Mouse (Mus musculus) forebrain, embryonic 13.5 days (tissue): ENCODE results near the gene Rfx1. TPM values are rescaled to one million over a fixed set of nuclear protein-coding genes. Genes with fewer than 3 reads are reported as not detected.
A peak's percentile ranks its signal among the peaks of the same experiment; 100 is the strongest.

Experiments used
- ATAC-seq: fragments of 200-750 bp; cut with Nextera tagmentation; 2 replicates; pipeline ENCODE4 v1.8.0; 2017
- H3K27ac ChIP-seq: fragments of 300-500 bp; sonication (generic); 2 replicates; pipeline ENCODE4 v1.5.1; 2015; ENCODE audit warnings: inconsistent platforms, mild to moderate bottlenecking, moderate library complexity
- H3K27me3 ChIP-seq: fragments of 300-500 bp; sonication (generic); 2 replicates; pipeline ENCODE4 v1.6.1; 2015; ENCODE audit warnings: mild to moderate bottlenecking, inconsistent platforms
- H3K36me3 ChIP-seq: fragments of 300-500 bp; sonication (generic); 2 replicates; pipeline ENCODE4 v1.6.1; 2015; ENCODE audit warnings: mild to moderate bottlenecking, inconsistent platforms; ENCODE audit not compliant: poor library complexity, severe bottlenecking
- H3K4me1 ChIP-seq: fragments of 300-500 bp; sonication (generic); 2 replicates; pipeline ENCODE4 v1.6.1; 2015; ENCODE audit warnings: inconsistent platforms
- H3K4me2 ChIP-seq: fragments of 300-500 bp; sonication (generic); 2 replicates; pipeline ENCODE4 v1.6.1; 2015; ENCODE audit warnings: inconsistent platforms, mild to moderate bottlenecking, moderate library complexity
- H3K4me3 ChIP-seq: fragments of 300-500 bp; sonication (generic); 2 replicates; pipeline ENCODE4 v1.5.1; 2015; ENCODE audit warnings: mild to moderate bottlenecking, inconsistent platforms
- H3K9ac ChIP-seq: fragments of 300-500 bp; sonication (generic); 2 replicates; pipeline ENCODE4 v1.6.1; 2015; ENCODE audit warnings: mild to moderate bottlenecking, inconsistent platforms
- H3K9me3 ChIP-seq: fragments of 300-500 bp; sonication (generic); replicated peaks from 2 replicates; pipeline ENCODE4 v1.6.1; 2016; ENCODE audit warnings: inconsistent platforms
- WGBS: fragments of 180-500 bp; shearing (Covaris S2); methylation state at CpG from one replicate; pipeline ENCODE4 v1.1.7; 2015; 5-methylcytosine and 5-hydroxymethylcytosine counted together
- polyA plus RNA-seq: library from polyadenylated mRNA; unstranded; fragments of >200 nt; fragmentation: Nextera tagmentation; extraction: Ambion mirVana; gene quantifications from 2 replicates; pipeline ENCODE4 v1.2.1, GENCODE M21; 2015

The Rfx1 gene
- polyA plus RNA-seq, 1 experiment from 2014 or later, result 6.7 TPM

- WGBS, result 90% methylated on average over 7 of the region's 7 CpGs
- Histone ChIP-seq H3K9ac (no peak overlapping the region), H3K4me1 (peaks cover 18% of the 10 kb centered on the region), H3K27ac (no peak overlapping the region), H3K4me2 (no peak overlapping the region), H3K36me3 (peaks cover 91% of the 10 kb centered on the region), H3K27me3 (no peaks in the 10 kb centered on the region), H3K9me3 (no peaks in the 10 kb centered on the region), H3K4me3 (no peak overlapping the region)
- no peak for ATAC-seq
Observed at GRCm38 (mm10) chr8:84098376-84098775, 31.7 kb downstream of the Rfx1 start.

- no peak for ATAC-seq
- WGBS, result 92% methylated on average over 25 of the region's 25 CpGs
- Histone ChIP-seq H3K4me1 (peaks cover 25% of the 10 kb centered on the region), H3K4me2 (no peak overlapping the region), H3K9me3 (no peaks in the 10 kb centered on the region), H3K27ac (no peak overlapping the region), H3K27me3 (no peaks in the 10 kb centered on the region), H3K36me3 (peaks cover 59% of the 10 kb centered on the region), H3K9ac (0 out of 2 replicates have a peak overlapping the region, but pooled peaks have one; percentile 16), H3K4me3 (no peak overlapping the region)
Observed at GRCm38 (mm10) chr8:84101476-84102270, 35.0 kb downstream of the Rfx1 start.

GRCm38 (mm10) chr8:84103601-84104000 lies 37.0 kb downstream of the Rfx1 start:
- Histone ChIP-seq H3K36me3 (peaks cover 39% of the 10 kb centered on the region), H3K9me3 (0 out of 2 replicates have a peak, but pooled peaks cover 3% of the 10 kb centered on the region), H3K4me2 (peak overlapping the region; percentile 82), H3K9ac (peak overlapping the region; percentile 80), H3K27ac (peak overlapping the region; percentile 92), H3K27me3 (no peaks in the 10 kb centered on the region), H3K4me1 (peaks cover 25% of the 10 kb centered on the region), H3K4me3 (peak overlapping the region; percentile 68)
- WGBS, result 43% methylated on average over 3 of the region's 3 CpGs
- no peak for ATAC-seq

GRCm38 (mm10) chr8:84104221-84104620 lies 37.6 kb downstream of the Rfx1 start:
- H3K4me1 ChIP-seq, result peaks cover 25% of the 10 kb centered on the region
- H3K27ac ChIP-seq, result peak overlapping the region; percentile 92
- H3K9me3 ChIP-seq, result 0 out of 2 replicates have a peak, but pooled peaks cover 3% of the 10 kb centered on the region
- under 1% methylated on average over 14 of the region's 29 CpGs for WGBS
- peaks cover 33% of the 10 kb centered on the region for H3K36me3 ChIP-seq
- H3K4me2 ChIP-seq, result peak overlapping the region; percentile 82
- peak overlapping the region; percentile 68 for H3K4me3 ChIP-seq
- ATAC-seq, result peak; percentile 77
- H3K27me3 ChIP-seq, result no peaks in the 10 kb centered on the region
- H3K9ac ChIP-seq, result peak overlapping the region; percentile 80

DNA sequence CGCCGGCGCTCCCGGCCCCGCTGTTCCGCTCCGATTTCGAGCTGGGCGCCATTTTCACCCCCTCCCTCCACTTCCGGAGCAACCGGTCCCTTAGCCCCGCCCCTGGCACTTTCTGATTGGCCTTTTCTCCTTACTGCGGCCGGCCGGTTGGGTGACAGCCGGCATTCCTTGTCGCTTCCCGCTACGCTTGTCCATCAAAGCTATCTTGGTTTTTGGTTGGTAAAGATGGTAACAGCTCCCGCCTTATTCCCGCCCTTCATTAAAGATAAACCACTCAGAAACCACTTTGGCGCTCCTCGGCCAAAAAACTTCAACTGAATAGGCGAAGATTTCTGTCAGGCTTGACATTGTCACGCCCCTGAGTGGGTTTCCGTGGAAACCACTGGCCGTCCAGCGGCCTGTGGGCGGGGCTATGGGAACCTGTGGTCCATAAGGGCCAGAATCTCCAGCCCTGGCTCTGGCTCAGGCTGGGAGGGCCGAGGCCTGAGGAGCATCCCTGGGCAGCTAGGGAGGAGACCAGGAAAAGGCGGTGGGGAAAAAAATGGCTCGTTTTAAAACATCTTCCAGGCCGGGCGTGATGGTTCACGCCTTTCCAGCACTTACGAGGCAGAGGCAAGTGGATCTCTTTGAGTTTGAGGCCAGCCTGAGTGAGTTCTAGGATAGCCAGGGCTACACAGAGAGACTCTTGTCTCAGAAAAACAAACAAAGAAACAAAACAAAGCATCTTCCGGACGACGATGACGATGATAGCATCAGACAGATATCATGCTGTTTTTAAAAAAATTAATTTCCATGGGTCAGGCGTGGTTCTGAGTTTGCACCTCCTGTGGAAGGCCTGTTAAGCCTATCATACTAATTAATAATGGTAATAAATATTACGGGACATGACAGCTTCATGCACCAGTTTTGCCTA lies 38.3 kb downstream of the Rfx1 start, which contains the start of gene Dcaf15:
Gene Dcaf15 (minus strand): TSS at position 72 of the 913 bp plus-strand sequence.
- Histone ChIP-seq H3K36me3 (peaks cover 26% of the 10 kb centered on the region), H3K9ac (peak within 1 kb of the TSS; percentile 80), H3K27ac (peak within 1 kb of the TSS; percentile 92), H3K4me2 (peak within 1 kb of the TSS; percentile 82), H3K9me3 (0 out of 2 replicates have a peak, but pooled peaks cover 3% of the 10 kb centered on the region), H3K4me3 (peak within 1 kb of the TSS; percentile 68), H3K4me1 (peaks cover 25% of the 10 kb centered on the region), H3K27me3 (no peaks in the 10 kb centered on the region)
- 6% methylated on average over 42 of the region's 42 CpGs for WGBS
- peak; percentile 97 for ATAC-seq

GRCm38 (mm10) chr8:84105676-84106075 lies 39.0 kb downstream of the Rfx1 start:
- WGBS, result 90% methylated on average over 2 of the region's 2 CpGs
- no peak overlapping the region for H3K9ac ChIP-seq
- H3K36me3 ChIP-seq, result peaks cover 19% of the 10 kb centered on the region
- H3K27me3 ChIP-seq, result no peaks in the 10 kb centered on the region
- ATAC-seq, result no peak
- H3K9me3 ChIP-seq, result 0 out of 2 replicates have a peak, but pooled peaks cover 3% of the 10 kb centered on the region
- no peak overlapping the region for H3K27ac ChIP-seq
- no peak overlapping the region for H3K4me2 ChIP-seq
- H3K4me3 ChIP-seq, result no peak overlapping the region
- H3K4me1 ChIP-seq, result peaks cover 25% of the 10 kb centered on the region

- H3K9ac ChIP-seq, result no peak overlapping the region
- H3K27me3 ChIP-seq, result no peaks in the 10 kb centered on the region
- peaks cover 23% of the 10 kb centered on the region for H3K4me1 ChIP-seq
- peaks cover 12% of the 10 kb centered on the region for H3K36me3 ChIP-seq
- 0 out of 2 replicates have a peak, but pooled peaks cover 3% of the 10 kb centered on the region for H3K9me3 ChIP-seq
- no peak for ATAC-seq
- H3K27ac ChIP-seq, result no peak overlapping the region
- 96% methylated on average over 5 of the region's 6 CpGs for WGBS
- no peak overlapping the region for H3K4me2 ChIP-seq
- H3K4me3 ChIP-seq, result no peak overlapping the region
Observed at GRCm38 (mm10) chr8:84106216-84107040, 39.8 kb downstream of the Rfx1 start.

DNA sequence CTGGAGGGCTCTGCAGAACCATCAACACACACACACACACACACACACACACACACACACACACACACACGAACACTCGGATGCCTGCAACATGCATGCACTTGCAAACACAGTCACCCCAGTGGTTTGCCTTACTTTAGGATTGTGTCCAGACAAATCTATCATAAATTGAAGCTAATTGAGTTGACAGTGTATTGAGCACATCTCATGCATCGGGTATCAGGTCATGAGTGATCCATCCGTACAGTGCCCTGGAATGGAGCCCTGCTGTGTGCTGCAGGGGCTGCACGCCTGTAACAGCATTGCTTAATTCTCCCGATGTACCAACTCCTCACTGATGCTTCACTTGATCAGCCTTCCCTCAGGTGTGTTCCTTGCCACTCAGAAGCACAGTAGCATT lies 49.0 kb downstream of the Rfx1 start:
- no peak for ATAC-seq
- 89% methylated on average over 6 of the region's 6 CpGs for WGBS
- no peak overlapping the region for H3K4me2 ChIP-seq
- no peak overlapping the region for H3K9ac ChIP-seq
- no peak overlapping the region for H3K27ac ChIP-seq
- no peaks in the 10 kb centered on the region for H3K36me3 ChIP-seq
- no peaks in the 10 kb centered on the region for H3K4me1 ChIP-seq
- H3K9me3 ChIP-seq, result 0 out of 2 replicates have a peak, but pooled peaks cover 6% of the 10 kb centered on the region
- H3K4me3 ChIP-seq, result no peak overlapping the region
- H3K27me3 ChIP-seq, result no peaks in the 10 kb centered on the region

GRCm38 (mm10) chr8:84122151-84122550 lies 55.5 kb downstream of the Rfx1 start:
- H3K4me2 ChIP-seq, result no peak overlapping the region
- no peak overlapping the region for H3K27ac ChIP-seq
- no peaks in the 10 kb centered on the region for H3K36me3 ChIP-seq
- no peaks in the 10 kb centered on the region for H3K27me3 ChIP-seq
- no peak for ATAC-seq
- no peak overlapping the region for H3K4me3 ChIP-seq
- WGBS, result 91% methylated on average over 3 of the region's 3 CpGs
- 0 out of 2 replicates have a peak, but pooled peaks cover 6% of the 10 kb centered on the region for H3K9me3 ChIP-seq
- H3K4me1 ChIP-seq, result no peaks in the 10 kb centered on the region
- H3K9ac ChIP-seq, result no peak overlapping the region

DNA sequence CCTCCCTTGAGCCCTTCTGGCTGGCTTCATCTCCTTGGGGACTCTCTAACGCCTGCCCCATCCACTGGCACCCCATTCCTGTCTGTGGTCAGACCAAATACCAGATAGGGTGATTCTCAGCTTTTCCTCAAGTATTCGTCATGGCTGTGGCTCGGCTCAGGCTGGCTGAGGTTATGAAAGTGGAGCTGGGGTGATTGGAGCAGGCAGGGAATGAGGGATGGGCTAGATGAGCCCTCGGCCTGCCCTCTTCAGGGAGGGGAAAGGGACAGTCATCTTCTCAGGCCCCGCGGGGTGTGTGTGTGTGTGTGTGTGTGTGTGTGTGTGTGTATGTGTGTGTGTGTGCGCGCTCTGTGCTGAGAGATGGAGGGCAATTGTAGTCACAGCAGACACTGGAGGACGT lies 59.0 kb downstream of the Rfx1 start, which contains the start of gene Podnl1:
Gene Podnl1 (plus strand): TSS at position 334 of the 400 bp plus-strand sequence.
- Histone ChIP-seq H3K36me3 (no peaks in the 10 kb centered on the region), H3K9me3 (no peaks in the 10 kb centered on the region), H3K9ac (no peak within 1 kb of the TSS), H3K4me2 (no peak within 1 kb of the TSS), H3K27ac (no peak within 1 kb of the TSS), H3K27me3 (no peaks in the 10 kb centered on the region), H3K4me1 (peaks cover 3% of the 10 kb centered on the region; the same call in 1 of the 2 replicates), H3K4me3 (no peak within 1 kb of the TSS)
- no peak for ATAC-seq
- 63% methylated on average over 9 of the region's 9 CpGs for WGBS

GRCm38 (mm10) chr8:84126742-84127141 lies 60.1 kb downstream of the Rfx1 start:
- H3K4me2 ChIP-seq, result no peak overlapping the region
- H3K4me1 ChIP-seq, result peaks cover 5% of the 10 kb centered on the region; the same call in 1 of the 2 replicates
- no peak overlapping the region for H3K9ac ChIP-seq
- H3K27me3 ChIP-seq, result no peaks in the 10 kb centered on the region
- no peak overlapping the region for H3K4me3 ChIP-seq
- H3K36me3 ChIP-seq, result peaks cover 4% of the 10 kb centered on the region
- no peaks in the 10 kb centered on the region for H3K9me3 ChIP-seq
- H3K27ac ChIP-seq, result no peak overlapping the region
- 67% methylated on average over 2 of the region's 2 CpGs for WGBS
- ATAC-seq, result no peak
